Mouse (Mus musculus): ENCODE measurements around the gene Prl8a6. TPM values are rescaled to one million over a fixed set of nuclear protein-coding genes. Genes with fewer than 3 reads are reported as not detected.

The Prl8a6 gene
- not detected for total RNA-seq (2021)
- long read RNA-seq, experiment 1 = 0 reads
- long read RNA-seq, experiment 2 = 0 reads

GRCm38 (mm10) chr13:27438588-27438987 lies at the start of gene Prl8a6:
Prl8a6 (minus strand) TSS chr13:27438688.
- no peak for DNase-seq

GRCm38 (mm10) chr13:27433159-27433558 lies 5.3 kb downstream of the Prl8a6 start:
- no peak for DNase-seq

- DNase-seq = no peak
These were observed 24.8 kb downstream of the Prl8a6 start for GRCm38 (mm10) chr13:27413640-27414039.

GRCm38 (mm10) chr13:27399061-27399724 lies 39.3 kb downstream of the Prl8a6 start:
- no peak for DNase-seq

- DNase-seq = no peak
These were observed 47.7 kb downstream of the Prl8a6 start, which contains the start of gene Prl2b1 for GRCm38 (mm10) chr13:27390746-27391145. Prl2b1 (minus strand) TSS chr13:27390846.

Other genes with a start within 250 kb of the Prl8a6 start
- gene Prl3c1, start 242.0 kb downstream of the Prl8a6 start, total RNA-seq (2021) = not detected
- gene Prl3b1, start 196.8 kb downstream of the Prl8a6 start, total RNA-seq (2021) = not detected
- not detected for gene Prl3a1, start 179.3 kb downstream of the Prl8a6 start, total RNA-seq (2021)
- gene Prl6a1, start 126.1 kb downstream of the Prl8a6 start, total RNA-seq (2021) = not detected
- not detected for gene Prl8a2, start 93.0 kb downstream of the Prl8a6 start, total RNA-seq (2021)
- not detected for gene Prl2b1, start 47.8 kb downstream of the Prl8a6 start, total RNA-seq (2021)
- gene Prl8a8, start 74.5 kb upstream of the Prl8a6 start, total RNA-seq (2021) = not detected
- gene Prl8a9, start 125.9 kb upstream of the Prl8a6 start, total RNA-seq (2021) = not detected
- gene Prl8a1, start 143.5 kb upstream of the Prl8a6 start, total RNA-seq (2021) = not detected
- gene Prl7b1, start 171.9 kb upstream of the Prl8a6 start, total RNA-seq (2021) = not detected
- not detected for gene Prl7a1, start 203.8 kb upstream of the Prl8a6 start, total RNA-seq (2021)
- gene Prl7a2, start 229.3 kb upstream of the Prl8a6 start, total RNA-seq (2021) = not detected